Mouse (Mus musculus) cerebellum, adult 8-10 months (tissue): ENCODE measurements around the gene Trex2.
A peak's percentile ranks its signal among the peaks of the same experiment; 100 is the strongest.

Source experiments
- DNase-seq: peaks from one replicate; pipeline ENCODE4 v3.0.0; 2022

The Trex2 gene

GRCm38 (mm10) chrX:73435252-73435651, at the start of gene Trex2:
Gene Trex2 (minus strand): TSS chrX:73435344.
- no peak for DNase-seq

GRCm38 (mm10) chrX:73484870-73485269, 49.7 kb upstream of the Trex2 start:
- no peak for DNase-seq

- no peak for DNase-seq
These were observed 48.9 kb upstream of the Trex2 start for GRCm38 (mm10) chrX:73484076-73484475.

- DNase-seq, result no peak
These were observed 48.3 kb upstream of the Trex2 start, which contains the start of gene Bgn for GRCm38 (mm10) chrX:73483484-73483810. Gene Bgn (plus strand): TSS chrX:73483602.

- DNase-seq, result no peak
These were observed 47.7 kb upstream of the Trex2 start for GRCm38 (mm10) chrX:73482643-73483483.

DNA sequence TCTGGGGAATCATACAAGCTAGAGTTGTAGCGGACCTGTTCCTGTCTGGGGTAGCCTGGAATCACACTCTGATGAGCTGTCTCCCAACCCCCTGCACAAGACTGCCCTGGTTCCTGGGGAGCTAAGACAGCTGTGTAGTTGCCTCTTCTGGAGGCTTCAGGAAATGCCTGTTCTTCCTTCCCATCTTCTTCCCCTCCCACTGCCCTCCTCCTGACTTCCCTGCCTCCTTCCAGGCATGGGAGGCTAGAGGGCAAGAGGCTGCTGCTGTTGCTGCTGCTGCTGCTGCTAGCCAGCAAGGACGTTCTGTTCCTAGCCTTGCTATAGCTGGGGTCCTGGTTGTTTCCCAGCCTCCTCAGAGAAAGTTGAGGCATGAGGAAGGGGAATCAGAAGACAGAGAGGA, 45.2 kb upstream of the Trex2 start:
- no peak for DNase-seq

GRCm38 (mm10) chrX:73479656-73480055, 44.5 kb upstream of the Trex2 start:
- no peak for DNase-seq

GRCm38 (mm10) chrX:73477500-73477899, 42.4 kb upstream of the Trex2 start:
- no peak for DNase-seq

DNA sequence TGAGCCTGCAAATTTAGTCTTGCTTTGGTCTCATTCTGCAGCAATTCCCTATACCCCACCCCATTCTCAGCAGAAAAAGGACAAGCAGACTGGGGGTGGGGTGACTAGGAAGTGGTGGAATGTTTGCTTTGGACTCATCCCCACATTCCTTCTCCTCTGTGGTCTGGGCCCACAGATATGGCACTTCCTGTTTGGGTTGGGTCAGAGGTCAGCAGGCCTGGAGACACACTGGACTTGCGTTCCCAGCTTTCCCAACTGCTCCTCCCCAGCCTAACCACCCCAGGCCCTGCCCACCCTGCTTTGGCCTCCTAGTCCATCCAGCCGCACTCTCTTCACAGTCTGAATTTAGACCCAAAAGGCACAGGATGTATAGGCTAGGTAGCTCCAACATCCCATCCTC, 41.5 kb upstream of the Trex2 start:
- no peak for DNase-seq

GRCm38 (mm10) chrX:73475658-73476256, 40.6 kb upstream of the Trex2 start:
- no peak for DNase-seq

GRCm38 (mm10) chrX:73474340-73475165, 39.4 kb upstream of the Trex2 start:
- no peak for DNase-seq

GRCm38 (mm10) chrX:73471764-73472163, 36.6 kb upstream of the Trex2 start:
- DNase-seq, result no peak

- no peak for DNase-seq
These were observed 33.6 kb upstream of the Trex2 start for GRCm38 (mm10) chrX:73468752-73469151.

- DNase-seq, result no peak
These were observed 33.2 kb upstream of the Trex2 start for GRCm38 (mm10) chrX:73468330-73468729.

- no peak for DNase-seq
These were observed 32.5 kb upstream of the Trex2 start for GRCm38 (mm10) chrX:73467446-73468241.

GRCm38 (mm10) chrX:73465483-73466186, 30.5 kb upstream of the Trex2 start:
- DNase-seq, result no peak

DNA sequence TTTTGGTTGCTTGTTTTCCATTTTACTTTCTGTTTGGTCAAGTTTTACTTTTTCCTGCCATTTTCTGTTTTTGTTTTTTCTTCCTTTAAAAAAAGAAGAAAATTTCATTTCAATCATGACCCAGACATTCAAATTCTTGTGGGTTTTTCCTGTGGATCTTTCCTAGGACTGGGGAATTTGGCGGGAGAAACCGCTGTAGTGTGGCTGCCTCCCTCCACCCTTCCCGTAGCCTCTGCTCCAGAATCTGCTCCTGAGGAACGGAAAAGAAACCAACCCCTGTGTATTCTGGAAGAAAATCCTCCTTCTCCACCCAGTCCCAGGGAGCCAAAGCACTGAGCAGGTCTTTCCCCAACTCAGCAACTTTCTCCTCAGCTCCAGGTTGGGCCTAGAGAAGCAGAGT, 25.6 kb upstream of the Trex2 start:
- no peak for DNase-seq

DNA sequence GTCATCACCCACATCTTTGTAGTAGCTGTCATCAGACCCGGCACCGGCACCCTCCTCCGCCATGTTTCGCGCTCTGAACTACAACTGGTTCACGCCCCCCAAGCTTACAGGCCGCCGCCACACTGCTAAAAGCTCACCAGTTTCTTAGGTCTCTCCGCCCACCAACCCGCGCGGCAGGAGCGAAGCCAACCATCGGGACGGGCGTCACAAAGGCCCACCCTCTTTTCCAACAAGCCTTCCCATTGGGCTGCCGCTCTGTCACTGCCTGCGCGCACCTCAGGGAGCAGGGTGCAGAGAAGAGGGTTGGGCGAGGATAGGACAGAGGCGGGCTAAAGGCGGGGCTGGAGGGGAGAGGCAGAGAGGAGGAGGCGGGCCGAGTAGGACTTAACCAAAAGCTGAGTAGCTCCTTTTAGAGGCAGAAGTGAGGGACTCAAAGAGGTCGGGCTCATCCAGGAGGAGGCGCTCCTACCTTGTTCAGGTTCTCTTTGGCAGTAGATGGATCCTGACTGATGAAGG, 23.8 kb upstream of the Trex2 start, which contains the start of gene Haus7:
TSS of gene Haus7 (minus strand) at position 168 of the 516 bp plus-strand sequence.
- DNase-seq, result peak; percentile 80

GRCm38 (mm10) chrX:73451949-73452348, 16.8 kb upstream of the Trex2 start:
- peak; percentile 70 for DNase-seq

GRCm38 (mm10) chrX:73441428-73441827, 6.3 kb upstream of the Trex2 start:
- DNase-seq, result no peak

DNA sequence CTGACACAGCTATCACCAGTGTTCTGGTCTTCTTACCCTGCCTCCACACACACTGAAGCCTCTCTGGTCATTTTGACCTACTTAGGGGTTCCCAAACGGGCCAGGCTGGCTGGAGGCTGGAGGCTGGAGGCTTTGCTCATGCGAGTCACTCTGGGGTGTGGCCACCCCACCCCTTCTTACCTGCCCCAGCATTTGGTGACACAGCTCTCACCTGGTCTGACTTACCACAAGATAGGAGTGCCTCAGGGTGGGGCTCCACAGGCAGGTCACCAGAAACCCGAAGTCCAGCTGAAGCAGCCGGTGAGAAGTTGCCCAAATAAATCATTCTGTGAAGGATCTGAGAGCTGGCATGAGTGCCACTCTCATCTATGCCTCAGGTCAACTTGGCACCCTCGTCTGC, 2.3 kb downstream of the Trex2 start:
- DNase-seq, result no peak

- no peak for DNase-seq
These were observed 5.1 kb downstream of the Trex2 start for GRCm38 (mm10) chrX:73430036-73430435.
